Mouse (Mus musculus): Measurements from ENCODE around the gene P2rx3. TPM values are rescaled to one million over a fixed set of nuclear protein-coding genes. Genes with fewer than 3 reads are reported as not detected.

The P2rx3 gene
- polyA plus RNA-seq, 1 experiment from 2014 or later = 0.08 TPM

DNA sequence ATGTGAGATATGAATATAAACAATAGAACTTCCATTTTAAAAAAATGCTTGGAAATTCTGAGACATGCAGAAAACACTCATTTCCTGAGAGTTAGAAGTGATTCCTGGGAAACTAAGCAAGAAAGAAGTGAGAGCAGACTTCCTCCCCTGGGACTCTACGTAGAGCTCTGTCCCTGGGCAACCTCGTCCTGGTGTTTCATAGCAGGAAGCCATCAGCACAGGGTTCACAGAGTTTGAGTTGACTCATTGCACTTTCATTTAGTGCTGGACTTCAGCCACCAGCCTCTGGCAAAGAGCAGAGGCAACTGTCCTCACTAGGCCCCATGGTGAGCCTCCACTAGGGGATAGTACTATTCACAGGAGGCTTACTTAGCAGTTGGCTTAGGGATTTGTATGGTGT, 76.0 kb downstream of the P2rx3 start:
- TF ChIP-seq CTCF (IDR thresholded peaks at IDR 0.05) (peak; percentile 40), EP300 (IDR thresholded peaks at IDR 0.05) (no peak)
- peak; percentile 72 for DNase-seq (ENCODE audit: low spot score)

DNA sequence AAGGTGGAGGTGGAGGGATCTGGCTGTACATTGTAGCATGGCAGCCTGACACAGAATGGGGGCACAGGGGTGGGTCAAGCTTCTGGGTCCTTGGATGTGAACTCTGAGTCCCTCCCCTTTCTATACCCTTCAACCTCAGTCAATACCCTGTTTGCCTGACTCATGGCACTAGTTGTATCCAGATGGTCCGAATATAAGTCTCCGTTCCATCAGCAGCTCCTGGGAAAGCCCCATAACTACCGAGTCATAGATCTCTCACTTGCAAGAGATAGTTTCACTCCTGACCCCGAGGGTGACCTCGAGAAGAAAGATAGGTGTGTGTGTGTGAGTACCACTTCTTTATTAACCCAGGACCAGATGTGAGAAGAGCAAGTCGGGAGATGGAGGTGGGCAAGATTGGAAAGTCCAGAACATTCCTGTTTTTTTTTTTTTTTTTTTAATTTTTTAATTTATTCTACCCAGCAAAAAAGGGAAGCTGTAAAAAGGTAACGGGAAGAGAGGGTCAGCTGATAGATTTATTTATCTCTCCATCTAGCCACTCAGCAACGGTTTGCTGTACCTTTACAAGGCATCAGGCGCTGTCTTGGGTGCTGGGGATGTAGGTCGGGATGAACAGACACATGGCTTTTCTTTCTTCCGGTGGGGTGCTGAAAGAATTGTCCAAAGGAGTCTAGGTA, 78.5 kb downstream of the P2rx3 start:
- Histone ChIP-seq H3K4me1 (ENCODE audit: insufficient read depth, low read depth, low read length) (no peaks in the 10 kb centered on the region), H3K36me3 (ENCODE audit: insufficient read depth, low read length) (peaks cover 25% of the 10 kb centered on the region; the same call in 1 of the 2 replicates), H3K9ac (replicated peaks; ENCODE audit: low read depth) (no peak overlapping the region), H3K4me3 (ENCODE audit: low read depth, low read length) (no peak overlapping the region), H3K27ac (ENCODE audit: low read length) (no peak overlapping the region), H3K27me3 (replicated peaks; ENCODE audit: insufficient read depth, low read length) (no peaks in the 10 kb centered on the region), H3K4me2 (replicated peaks; ENCODE audit: low read depth, low read length) (no peak overlapping the region), H3K9me3 (ENCODE audit: low read length) (no peaks in the 10 kb centered on the region)
- no peak for ATAC-seq
- WGBS = 89% methylated on average over 11 of the region's 11 CpGs
- TF ChIP-seq EP300 (IDR thresholded peaks at IDR 0.05) (no peak), CTCF (IDR thresholded peaks at IDR 0.05) (no peak)
- no peak for DNase-seq (ENCODE audit: low spot score)

More for the DNA sequence above, 76.0 kb downstream of the P2rx3 start:
- 50% methylated on average over 2 of the region's 2 CpGs for WGBS
- no peaks in the 10 kb centered on the region for H3K4me1 ChIP-seq (ENCODE audit: insufficient read depth, low read depth, low read length)
- peaks cover 20% of the 10 kb centered on the region; the same call in 1 of the 2 replicates for H3K36me3 ChIP-seq (ENCODE audit: insufficient read depth, low read length)
- no peak overlapping the region for H3K4me2 ChIP-seq (replicated peaks; ENCODE audit: low read depth, low read length)
- no peaks in the 10 kb centered on the region for H3K9me3 ChIP-seq (ENCODE audit: low read length)
- H3K4me3 ChIP-seq (ENCODE audit: low read depth, low read length) = no peak overlapping the region
- H3K9ac ChIP-seq (replicated peaks; ENCODE audit: low read depth) = no peak overlapping the region
- H3K27me3 ChIP-seq (replicated peaks; ENCODE audit: insufficient read depth, low read length) = no peaks in the 10 kb centered on the region
- H3K27ac ChIP-seq (ENCODE audit: low read length) = no peak overlapping the region
- ATAC-seq = peak; percentile 80

DNA sequence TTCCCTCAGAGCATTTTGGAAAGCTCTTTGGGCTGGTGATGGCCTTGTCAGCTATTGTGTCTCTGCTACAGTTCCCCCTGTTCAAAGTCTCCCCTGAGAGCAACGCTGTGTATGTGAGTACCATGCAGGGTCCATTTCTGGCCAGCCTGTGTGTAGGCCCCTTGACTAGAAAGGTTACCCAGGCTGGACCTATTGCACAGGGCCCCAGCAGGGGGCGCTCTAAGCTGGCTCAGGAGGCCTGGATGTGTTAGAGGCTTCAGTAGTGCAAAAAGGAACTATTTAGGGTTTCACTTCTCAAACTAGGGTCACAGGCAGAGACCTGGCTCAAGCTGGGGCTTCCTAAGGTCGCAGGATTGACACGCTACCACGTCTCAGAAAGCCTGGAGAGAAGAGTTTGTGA, 81.0 kb downstream of the P2rx3 start:
- Histone ChIP-seq H3K27me3 (replicated peaks; ENCODE audit: insufficient read depth, low read length) (no peaks in the 10 kb centered on the region), H3K9me3 (ENCODE audit: low read length) (no peaks in the 10 kb centered on the region), H3K4me1 (ENCODE audit: insufficient read depth, low read depth, low read length) (no peaks in the 10 kb centered on the region), H3K27ac (ENCODE audit: low read length) (no peak overlapping the region), H3K4me2 (replicated peaks; ENCODE audit: low read depth, low read length) (no peak overlapping the region), H3K36me3 (ENCODE audit: insufficient read depth, low read length) (peaks cover 33% of the 10 kb centered on the region), H3K4me3 (ENCODE audit: low read depth, low read length) (no peak overlapping the region), H3K9ac (replicated peaks; ENCODE audit: low read depth) (no peak overlapping the region)
- ATAC-seq (peak; percentile 47), DNase-seq (ENCODE audit: low spot score) (peak; percentile 67)
- TF ChIP-seq CTCF (IDR thresholded peaks at IDR 0.05) = peak; percentile 86
- no peak for TF ChIP-seq EP300 (IDR thresholded peaks at IDR 0.05)
- 54% methylated on average over 5 of the region's 5 CpGs for WGBS

DNA sequence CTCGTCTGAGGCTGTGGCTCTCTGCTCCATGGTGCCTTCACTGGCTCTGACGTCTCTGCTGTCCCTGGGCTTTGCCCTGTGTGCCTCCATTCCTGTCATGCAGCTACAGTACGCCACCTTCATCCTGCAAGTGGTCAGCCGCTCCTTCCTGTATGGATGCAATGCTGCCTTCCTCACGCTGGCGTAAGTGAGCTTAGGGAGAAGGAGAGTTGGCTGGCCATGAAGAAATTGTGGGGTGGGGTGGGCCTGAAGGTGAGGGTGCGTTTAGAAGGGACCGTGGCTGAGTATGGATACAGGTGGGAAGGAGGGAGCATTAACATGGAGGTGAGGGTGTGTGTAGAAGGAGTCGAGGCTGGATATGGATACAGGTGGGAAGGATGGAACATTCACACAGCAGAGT, 81.8 kb downstream of the P2rx3 start:
- TF ChIP-seq EP300 (IDR thresholded peaks at IDR 0.05) (no peak), CTCF (IDR thresholded peaks at IDR 0.05) (no peak)
- 88% methylated on average over 9 of the region's 9 CpGs for WGBS
- H3K36me3 ChIP-seq (ENCODE audit: insufficient read depth, low read length) = peaks cover 35% of the 10 kb centered on the region

DNA sequence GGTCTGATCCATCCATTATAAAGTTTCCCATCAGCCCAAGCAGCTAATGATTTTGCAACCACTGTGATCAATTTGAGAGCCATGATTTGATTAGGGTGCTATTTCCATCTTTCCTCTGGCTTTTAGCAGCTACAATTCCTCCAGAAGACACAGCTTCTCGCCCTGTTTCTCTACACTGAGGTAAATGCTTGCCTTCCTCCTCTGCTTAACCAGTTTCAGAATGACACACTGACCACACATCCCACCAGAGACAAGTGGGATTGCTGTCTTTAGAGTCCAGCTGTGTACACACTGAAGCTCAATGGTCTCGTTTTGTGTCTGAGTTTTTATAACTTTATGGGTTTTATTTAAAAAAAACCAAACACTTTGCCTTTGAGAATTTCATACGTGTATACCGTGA, 84.6 kb downstream of the P2rx3 start:
- Histone ChIP-seq H3K9ac (replicated peaks; ENCODE audit: low read depth) (no peak overlapping the region), H3K27ac (ENCODE audit: low read length) (no peak overlapping the region), H3K36me3 (ENCODE audit: insufficient read depth, low read length) (peaks cover 42% of the 10 kb centered on the region), H3K4me3 (ENCODE audit: low read depth, low read length) (no peak overlapping the region), H3K4me2 (replicated peaks; ENCODE audit: low read depth, low read length) (no peak overlapping the region), H3K4me1 (ENCODE audit: insufficient read depth, low read depth, low read length) (no peaks in the 10 kb centered on the region), H3K9me3 (ENCODE audit: low read length) (no peaks in the 10 kb centered on the region), H3K27me3 (replicated peaks; ENCODE audit: insufficient read depth, low read length) (no peaks in the 10 kb centered on the region)
- ATAC-seq = no peak
- DNase-seq (ENCODE audit: low spot score) = no peak
- WGBS = 68% methylated on average over 4 of the region's 4 CpGs
- TF ChIP-seq CTCF (IDR thresholded peaks at IDR 0.05) = no peak
- TF ChIP-seq EP300 (IDR thresholded peaks at IDR 0.05) = no peak

More for the DNA sequence above, 81.8 kb downstream of the P2rx3 start:
- Histone ChIP-seq H3K9me3 (ENCODE audit: low read length) (no peaks in the 10 kb centered on the region), H3K4me2 (replicated peaks; ENCODE audit: low read depth, low read length) (no peak overlapping the region), H3K4me3 (ENCODE audit: low read depth, low read length) (no peak overlapping the region), H3K4me1 (ENCODE audit: insufficient read depth, low read depth, low read length) (no peaks in the 10 kb centered on the region), H3K27ac (ENCODE audit: low read length) (no peak overlapping the region), H3K9ac (replicated peaks; ENCODE audit: low read depth) (no peak overlapping the region), H3K27me3 (replicated peaks; ENCODE audit: insufficient read depth, low read length) (no peaks in the 10 kb centered on the region)
- DNase-seq (ENCODE audit: low spot score) = no peak
- ATAC-seq = no peak

DNA sequence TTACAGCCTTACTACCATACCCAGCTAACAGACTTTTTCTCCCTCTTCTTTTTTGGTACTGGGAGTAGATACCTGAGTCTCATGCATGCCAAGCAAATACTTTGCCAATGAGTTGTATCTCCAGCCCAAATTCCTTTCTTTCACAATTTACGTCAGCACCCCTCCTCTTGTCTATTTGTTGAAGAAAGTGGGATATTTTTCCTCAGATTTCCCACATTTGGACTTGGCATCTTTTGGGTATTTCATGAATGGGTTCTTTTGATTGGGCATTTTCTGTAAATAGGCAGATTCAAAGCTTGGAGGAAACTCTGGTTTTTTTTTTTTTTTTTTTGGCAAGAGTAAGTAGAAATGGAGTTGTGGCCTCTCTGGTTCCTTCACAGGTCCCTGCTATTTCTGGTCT, 85.0 kb downstream of the P2rx3 start:
- Histone ChIP-seq H3K9ac (replicated peaks; ENCODE audit: low read depth) (no peak overlapping the region), H3K27me3 (replicated peaks; ENCODE audit: insufficient read depth, low read length) (no peaks in the 10 kb centered on the region), H3K27ac (ENCODE audit: low read length) (no peak overlapping the region), H3K4me3 (ENCODE audit: low read depth, low read length) (no peak overlapping the region), H3K36me3 (ENCODE audit: insufficient read depth, low read length) (peaks cover 37% of the 10 kb centered on the region), H3K4me2 (replicated peaks; ENCODE audit: low read depth, low read length) (no peak overlapping the region), H3K4me1 (ENCODE audit: insufficient read depth, low read depth, low read length) (no peaks in the 10 kb centered on the region), H3K9me3 (ENCODE audit: low read length) (no peaks in the 10 kb centered on the region)
- WGBS = 92% methylated on average over 1 of the region's 1 CpGs
- DNase-seq (ENCODE audit: low spot score) (no peak), ATAC-seq (no peak)
- TF ChIP-seq CTCF (IDR thresholded peaks at IDR 0.05) (no peak), EP300 (IDR thresholded peaks at IDR 0.05) (no peak)
